Mouse (Mus musculus): ENCODE measurements at regions not wholly inside any gene's neighbourhood (a gene's known extent, or its start where the extent isn't known, plus 50 kb on each side); places are given as distances from the start of the nearest gene placed in this dataset.

GRCm38 (mm10) chr14:12913421-12913820, 90.5 kb upstream of the Cadps start:
- TF ChIP-seq CTCF (IDR thresholded peaks at IDR 0.05; ENCODE audit: borderline replicate concordance, extremely low read depth, insufficient read depth, insufficient read length) (no peak), POLR2A (IDR thresholded peaks at IDR 0.05; ENCODE audit: borderline replicate concordance, extremely low read depth, insufficient read depth, insufficient read length, poor library complexity, severe bottlenecking) (no peak)

All from brain, embryonic 14.5 days (tissue).